Mouse (Mus musculus) forebrain, embryonic 11.5 days (tissue): ENCODE results near the gene Icosl. TPM values are rescaled to one million over a fixed set of nuclear protein-coding genes. Genes with fewer than 3 reads are reported as not detected.

ENCODE experiments used
- ATAC-seq: fragments of 200-750 bp; cut with Nextera tagmentation; replicated peaks from 2 replicates; pipeline ENCODE4 v1.8.0; 2017; ENCODE audit warnings: moderate TSS enrichment; ENCODE audit not compliant: low FRiP score
- DNase-seq: peaks from one replicate; pipeline ENCODE4 v3.0.0-alpha.2; 2017; ENCODE audit warnings: low spot score
- H3K27ac ChIP-seq: fragments of 300-500 bp; sonication (generic); 2 replicates; pipeline ENCODE4 v1.5.1; 2014; ENCODE audit warnings: low read depth, low read length
- H3K27me3 ChIP-seq: fragments of 300-500 bp; sonication (generic); 2 replicates; pipeline ENCODE4 v1.6.1; 2014; ENCODE audit warnings: mild to moderate bottlenecking, low read length, mixed read lengths; ENCODE audit not compliant: control insufficient read depth, insufficient read depth
- H3K36me3 ChIP-seq: fragments of 300-500 bp; sonication (generic); 2 replicates; pipeline ENCODE4 v1.6.1; 2014; ENCODE audit warnings: mild to moderate bottlenecking, low read length, moderate library complexity, mixed read lengths; ENCODE audit not compliant: control insufficient read depth, insufficient read depth
- H3K4me1 ChIP-seq: fragments of 300-500 bp; sonication (generic); replicated peaks from 2 replicates; pipeline ENCODE4 v1.6.1; 2014; ENCODE audit warnings: low read length, mixed read lengths; ENCODE audit not compliant: control insufficient read depth, insufficient read depth
- H3K4me2 ChIP-seq: fragments of 300-500 bp; sonication (generic); 2 replicates; pipeline ENCODE4 v1.6.1; 2014; ENCODE audit warnings: low read depth, mild to moderate bottlenecking, low read length, moderate library complexity, mixed read lengths; ENCODE audit not compliant: severe bottlenecking
- H3K4me3 ChIP-seq: fragments of 300-500 bp; sonication (generic); 2 replicates; pipeline ENCODE4 v1.5.1; 2014; ENCODE audit warnings: low read depth, low read length
- H3K9ac ChIP-seq: fragments of 300-500 bp; sonication (generic); 2 replicates; pipeline ENCODE4 v1.6.1; 2014; ENCODE audit warnings: low read length
- H3K9me3 ChIP-seq: fragments of 300-500 bp; sonication (generic); 2 replicates; pipeline ENCODE4 v1.6.1; 2016; ENCODE audit warnings: low read length, mixed read lengths; ENCODE audit not compliant: control insufficient read depth
- WGBS: fragments of 180-500 bp; shearing (Covaris S2); extraction: QIAGEN DNeasy Blood & Tissue Kit; methylation state at CpG from one replicate; pipeline ENCODE4 v1.1.7; 2014; 5-methylcytosine and 5-hydroxymethylcytosine counted together
- polyA plus RNA-seq: library from polyadenylated mRNA; unstranded; fragments of >200 nt; fragmentation: Nextera tagmentation; extraction: Ambion mirVana; gene quantifications from 2 replicates; pipeline ENCODE4 v1.2.1, GENCODE M21; 2014

Gene Icosl
- polyA plus RNA-seq, 1 experiment from 2014 or later: 2.5 TPM

GRCm38 (mm10) chr10:78042096-78042495 lies 27.0 kb upstream of the Icosl start:
- no peaks in the 10 kb centered on the region for H3K9me3 ChIP-seq
- no peak overlapping the region for H3K4me3 ChIP-seq
- H3K27ac ChIP-seq: no peak overlapping the region
- DNase-seq (no peak), ATAC-seq (no peak)
- WGBS: 70% methylated on average over 7 of the region's 7 CpGs
- H3K27me3 ChIP-seq: no peaks in the 10 kb centered on the region
- H3K4me1 ChIP-seq: 0 out of 2 replicates have a peak, but pooled peaks cover 3% of the 10 kb centered on the region
- no peaks in the 10 kb centered on the region for H3K36me3 ChIP-seq
- H3K9ac ChIP-seq: no peak overlapping the region
- H3K4me2 ChIP-seq: no peak overlapping the region

DNA sequence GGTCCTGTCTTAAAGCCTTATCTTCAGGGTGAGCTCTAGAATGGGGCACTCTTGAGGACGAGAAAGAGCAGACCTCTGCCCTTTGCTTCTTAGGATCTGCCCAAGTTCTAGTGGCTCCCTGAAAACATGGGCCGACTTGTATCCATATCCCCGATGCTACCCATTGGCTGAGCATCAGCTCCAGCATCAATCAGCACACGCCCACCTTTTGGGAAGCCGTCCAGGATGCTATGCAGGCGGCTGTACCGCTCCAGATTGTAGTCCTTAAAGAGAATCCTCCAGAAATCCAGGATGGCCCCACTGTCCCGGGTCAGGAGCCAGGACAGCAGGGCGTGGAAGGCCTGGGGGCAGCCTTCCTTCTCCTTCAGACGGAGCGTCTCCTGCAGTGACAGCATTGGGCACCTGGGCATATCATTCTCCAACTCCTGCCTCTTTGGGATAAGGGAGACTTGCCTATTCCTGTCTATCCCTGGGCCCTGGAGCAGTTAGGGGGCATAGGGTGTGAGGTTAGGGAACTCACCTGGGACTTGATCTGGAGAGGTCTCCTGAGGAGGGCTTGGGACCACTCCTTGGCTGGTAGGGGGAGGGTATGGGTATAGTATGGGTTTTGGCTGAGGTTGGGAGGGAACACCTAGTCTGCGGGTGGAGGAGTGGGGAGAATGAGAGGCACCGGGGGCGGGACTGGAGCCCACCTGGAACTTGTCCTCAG lies 26.3 kb upstream of the Icosl start:
- DNase-seq (no peak), ATAC-seq (no peak)
- H3K27me3 ChIP-seq: no peaks in the 10 kb centered on the region
- WGBS: 59% methylated on average over 14 of the region's 14 CpGs
- H3K9ac ChIP-seq: peak overlapping the region; percentile 54
- H3K4me3 ChIP-seq: peak overlapping the region; percentile 21; the same call in 1 of the 2 replicates
- no peak overlapping the region for H3K27ac ChIP-seq
- H3K4me1 ChIP-seq: 0 out of 2 replicates have a peak, but pooled peaks cover 3% of the 10 kb centered on the region
- no peaks in the 10 kb centered on the region for H3K9me3 ChIP-seq
- no peaks in the 10 kb centered on the region for H3K36me3 ChIP-seq
- H3K4me2 ChIP-seq: peak overlapping the region; percentile 51

DNA sequence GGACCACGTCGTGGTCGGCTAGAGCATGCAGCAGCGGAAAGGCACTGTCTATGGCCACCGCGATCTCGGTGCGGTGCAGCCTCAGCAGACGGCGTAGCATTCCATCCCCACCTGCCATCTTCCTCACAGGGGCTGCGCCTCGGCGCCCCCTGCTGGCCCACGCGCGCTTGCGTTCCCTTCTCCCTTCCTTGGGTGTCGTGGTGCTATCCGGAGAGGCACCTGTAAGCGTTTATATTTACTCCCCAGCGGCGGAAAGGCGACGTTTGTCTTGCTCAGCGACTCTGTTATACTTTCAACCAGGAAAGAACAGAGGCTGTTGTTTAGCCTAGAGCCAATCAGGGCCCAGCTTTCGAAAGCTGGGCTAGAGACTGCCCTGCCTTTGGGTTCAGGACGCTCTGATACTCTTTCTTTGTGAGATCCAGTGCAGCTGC lies 25.7 kb upstream of the Icosl start, which contains the start of gene Aire:
Aire (minus strand) TSS at position 205 of the 431 bp plus-strand sequence.
- ATAC-seq (peak; percentile 54), DNase-seq (peak; percentile 85)
- H3K27me3 ChIP-seq: no peaks in the 10 kb centered on the region
- no peak within 1 kb of the TSS for H3K27ac ChIP-seq
- peak within 1 kb of the TSS; percentile 54 for H3K9ac ChIP-seq
- H3K36me3 ChIP-seq: no peaks in the 10 kb centered on the region
- H3K4me1 ChIP-seq: 0 out of 2 replicates have a peak, but pooled peaks cover 3% of the 10 kb centered on the region
- H3K4me2 ChIP-seq: peak within 1 kb of the TSS; percentile 51
- H3K9me3 ChIP-seq: no peaks in the 10 kb centered on the region
- under 1% methylated on average over 26 of the region's 27 CpGs for WGBS
- peak within 1 kb of the TSS; percentile 21; the same call in 1 of the 2 replicates for H3K4me3 ChIP-seq

- DNase-seq: no peak
- Histone ChIP-seq H3K9ac (no peak overlapping the region), H3K27me3 (no peaks in the 10 kb centered on the region), H3K4me2 (no peak overlapping the region), H3K4me3 (no peak overlapping the region), H3K4me1 (0 out of 2 replicates have a peak, but pooled peaks cover 3% of the 10 kb centered on the region), H3K36me3 (no peaks in the 10 kb centered on the region), H3K27ac (no peak overlapping the region), H3K9me3 (no peaks in the 10 kb centered on the region)
- ATAC-seq: no peak
- 58% methylated on average over 1 of the region's 1 CpGs for WGBS
Measured at GRCm38 (mm10) chr10:78044531-78044930, 24.6 kb upstream of the Icosl start.

GRCm38 (mm10) chr10:78046388-78046787 lies 22.7 kb upstream of the Icosl start:
- Histone ChIP-seq H3K9me3 (no peaks in the 10 kb centered on the region), H3K27ac (no peak overlapping the region), H3K4me3 (no peak overlapping the region), H3K4me1 (0 out of 2 replicates have a peak, but pooled peaks cover 3% of the 10 kb centered on the region), H3K36me3 (no peaks in the 10 kb centered on the region), H3K9ac (no peak overlapping the region), H3K27me3 (no peaks in the 10 kb centered on the region), H3K4me2 (no peak overlapping the region)
- DNase-seq (no peak), ATAC-seq (no peak)
- 83% methylated on average over 4 of the region's 4 CpGs for WGBS

- Histone ChIP-seq H3K4me3 (no peak overlapping the region), H3K4me1 (0 out of 2 replicates have a peak, but pooled peaks cover 3% of the 10 kb centered on the region), H3K27ac (no peak overlapping the region), H3K27me3 (no peaks in the 10 kb centered on the region), H3K9ac (no peak overlapping the region), H3K4me2 (no peak overlapping the region), H3K9me3 (no peaks in the 10 kb centered on the region), H3K36me3 (no peaks in the 10 kb centered on the region)
- no peak for ATAC-seq
- 92% methylated on average over 9 of the region's 10 CpGs for WGBS
- DNase-seq: no peak
Measured at GRCm38 (mm10) chr10:78048061-78048730, 20.9 kb upstream of the Icosl start.

- Histone ChIP-seq H3K9me3 (no peaks in the 10 kb centered on the region), H3K9ac (no peak overlapping the region), H3K4me1 (no peaks in the 10 kb centered on the region), H3K27ac (no peak overlapping the region), H3K4me2 (no peak overlapping the region), H3K4me3 (no peak overlapping the region), H3K36me3 (no peaks in the 10 kb centered on the region), H3K27me3 (no peaks in the 10 kb centered on the region)
- DNase-seq (no peak), ATAC-seq (no peak)
- 56% methylated on average over 11 of the region's 11 CpGs for whole genome bisulfite sequencing
Measured at GRCm38 (mm10) chr10:78049519-78050035, 19.5 kb upstream of the Icosl start.

GRCm38 (mm10) chr10:78054633-78055565 lies 14.2 kb upstream of the Icosl start:
- Histone ChIP-seq H3K36me3 (no peaks in the 10 kb centered on the region), H3K4me3 (no peak overlapping the region), H3K27ac (no peak overlapping the region), H3K9ac (no peak overlapping the region), H3K4me1 (no peaks in the 10 kb centered on the region), H3K27me3 (no peaks in the 10 kb centered on the region), H3K9me3 (no peaks in the 10 kb centered on the region), H3K4me2 (no peak overlapping the region)
- ATAC-seq (no peak), DNase-seq (no peak)
- 78% methylated on average over 19 of the region's 19 CpGs for WGBS
